Mouse (Mus musculus) kidney, adult 9 months (tissue): Measurements from ENCODE around the gene Tmpo.

ENCODE experiments used
- DNase-seq: peaks from one replicate; pipeline ENCODE4 v3.0.0; 2022

Tmpo gene

GRCm38 (mm10) chr10:91102799-91103590 is 78.1 kb downstream of the Tmpo start:
- no peak for DNase-seq

- no peak for DNase-seq
Observed at GRCm38 (mm10) chr10:91101936-91102335, 79.2 kb downstream of the Tmpo start.

GRCm38 (mm10) chr10:91100101-91100500 is 81.0 kb downstream of the Tmpo start:
- no peak for DNase-seq

- DNase-seq = no peak
Observed at GRCm38 (mm10) chr10:91098056-91098455, 83.1 kb downstream of the Tmpo start.
